Mouse (Mus musculus) liver, adult 2 months (tissue): ENCODE measurements around the gene Rasa2.

ENCODE experiments used
- CTCF ChIP-seq: fragments of 200-500 bp; IDR thresholded peaks from 2 replicates; pipeline ENCODE4 v1.5.1; 2011; ENCODE audit warnings: low read depth, low read length, control low read depth
- POLR2A ChIP-seq: fragments of 200-500 bp; IDR thresholded peaks from 2 replicates; pipeline ENCODE4 v1.6.1; 2011; ENCODE audit warnings: low read length, control low read depth; ENCODE audit not compliant: insufficient read depth; ENCODE audit errors: extremely low read depth

- TF ChIP-seq POLR2A: no peak
- TF ChIP-seq CTCF: no peak
Observed at GRCm38 (mm10) chr9:96536895-96537614, 94.4 kb downstream of the Rasa2 start.
